Mouse (Mus musculus): ENCODE measurements at regions not wholly inside any gene's neighbourhood (a gene's known extent, or its start where the extent isn't known, plus 50 kb on each side); places are given as distances from the start of the nearest gene placed in this dataset.

GRCm38 (mm10) chr15:62179801-62180200, 1257.0 kb upstream of the A1bg start:
- TF ChIP-seq IRF4 (IDR thresholded peaks at IDR 0.05; ENCODE audit: low read depth, low read length) (no peak), RCOR1 (conservative IDR thresholded peaks at IDR 0.05; ENCODE audit: low read depth, low read length) (no peak), BHLHE40 (IDR thresholded peaks at IDR 0.05; ENCODE audit: low read depth, low read length) (no peak), JUN (IDR thresholded peaks at IDR 0.05; ENCODE audit: insufficient read depth, low read depth, low read length) (no peak), EP300 (IDR thresholded peaks at IDR 0.05; ENCODE audit: low read length) (no peak), MAZ (IDR thresholded peaks at IDR 0.05; ENCODE audit: low read depth, low read length) (no peak), ZKSCAN1 (IDR thresholded peaks at IDR 0.05; ENCODE audit: borderline replicate concordance, low read depth, low read length) (no peak), CTCF (conservative IDR thresholded peaks at IDR 0.05 in 1 of 2, IDR thresholded peaks at IDR 0.05 in 1 of 2; ENCODE audit: low read depth in 2 of 2, low read length in 2 of 2) (no peak), ZC3H11A (IDR thresholded peaks at IDR 0.05; ENCODE audit: low read depth, low read length) (no peak), ZMIZ1 (IDR thresholded peaks at IDR 0.05; ENCODE audit: low read depth, low read length) (no peak), NELFE (IDR thresholded peaks at IDR 0.05; ENCODE audit: low read depth, low read length) (no peak), USF2 (conservative IDR thresholded peaks at IDR 0.05; ENCODE audit: low read depth, low read length) (no peak), POLR2AphosphoS2 (IDR thresholded peaks at IDR 0.05; ENCODE audit: low read depth, low read length) (no peak), ZNF384 (IDR thresholded peaks at IDR 0.05; ENCODE audit: low read depth, low read length) (no peak), RAD21 (IDR thresholded peaks at IDR 0.05; ENCODE audit: low read depth, low read length) (no peak), MAFK (IDR thresholded peaks at IDR 0.05; ENCODE audit: insufficient replicate concordance, low read length) (no peak), MYC (IDR thresholded peaks at IDR 0.05; ENCODE audit: low read depth, low read length) (no peak), HCFC1 (IDR thresholded peaks at IDR 0.05; ENCODE audit: low read depth, low read length) (no peak)
- Histone ChIP-seq H3K4me3 (replicated peaks in 1 of 3; ENCODE audit: low read depth in 2 of 3, low read length in 2 of 3, poor library complexity in 1 of 3) (peak overlapping the region in 1 of 3 experiments; percentile 3), H3K79me2 (replicated peaks; ENCODE audit: control insufficient read depth, extremely low read depth, insufficient read depth, poor library complexity, severe bottlenecking) (peaks cover 73% of the 10 kb centered on the region), H3K4me2 (ENCODE audit: insufficient read depth, low read depth, poor library complexity, severe bottlenecking) (peak overlapping the region; percentile 8; the same call in 1 of the 2 replicates), H3K9ac (ENCODE audit: insufficient read depth, low read depth) (peak overlapping the region; percentile 39; the same call in 1 of the 2 replicates), H3K27ac (ENCODE audit: insufficient read depth, low read depth) (peak overlapping the region; percentile 71), H3K36me3 (replicated peaks in 1 of 2; ENCODE audit: control insufficient read depth in 1 of 2, insufficient read depth in 1 of 2, low read length in 1 of 2) (peaks cover 43 to 83% of the 10 kb centered on the region in 2 experiments), H3K27me3 (replicated peaks) (no peaks in the 10 kb centered on the region), H3K4me1 (ENCODE audit: control insufficient read depth in 1 of 2, insufficient read depth in 2 of 2) (peaks cover 61 to 95% of the 10 kb centered on the region in 2 experiments), H3K9me3 (replicated peaks; ENCODE audit: low read length) (no peaks in the 10 kb centered on the region)
- dilution Hi-C loops (cut with MboI; ENCODE audit: extremely low pct_ligation_motif_present, extremely low pct_unique_long_range_greater_than_20kb, low sequenced_read_pairs) (no loop called here), in situ Hi-C loops (cut with MboI; ENCODE audit: low pct_ligation_motif_present, low pct_unique_long_range_greater_than_20kb, low sequenced_read_pairs) (no loop called here)
- no peak for DNase-seq (ENCODE audit: extremely low read depth)

GRCm38 (mm10) chr15:62178568-62178967, 1255.8 kb upstream of the A1bg start:
- Histone ChIP-seq H3K9me3 (replicated peaks; ENCODE audit: low read length) (no peaks in the 10 kb centered on the region), H3K4me2 (ENCODE audit: insufficient read depth, low read depth, poor library complexity, severe bottlenecking) (no peak overlapping the region), H3K79me2 (replicated peaks; ENCODE audit: control insufficient read depth, extremely low read depth, insufficient read depth, poor library complexity, severe bottlenecking) (peaks cover 73% of the 10 kb centered on the region), H3K27me3 (replicated peaks) (no peaks in the 10 kb centered on the region), H3K4me3 (replicated peaks in 1 of 3; ENCODE audit: low read depth in 2 of 3, low read length in 2 of 3, poor library complexity in 1 of 3) (no peak overlapping the region), H3K27ac (ENCODE audit: insufficient read depth, low read depth) (peak overlapping the region; percentile 71), H3K4me1 (ENCODE audit: control insufficient read depth in 1 of 2, insufficient read depth in 2 of 2) (peaks cover 60 to 95% of the 10 kb centered on the region in 2 experiments), H3K9ac (ENCODE audit: insufficient read depth, low read depth) (peak overlapping the region; percentile 27), H3K36me3 (replicated peaks in 1 of 2; ENCODE audit: control insufficient read depth in 1 of 2, insufficient read depth in 1 of 2, low read length in 1 of 2) (peaks cover 44 to 83% of the 10 kb centered on the region in 2 experiments)
- dilution Hi-C loops (cut with MboI; ENCODE audit: extremely low pct_ligation_motif_present, extremely low pct_unique_long_range_greater_than_20kb, low sequenced_read_pairs) (no loop called here), in situ Hi-C loops (cut with MboI; ENCODE audit: low pct_ligation_motif_present, low pct_unique_long_range_greater_than_20kb, low sequenced_read_pairs) (no loop called here)
- DNase-seq (ENCODE audit: extremely low read depth), result no peak
- TF ChIP-seq MEF2A (IDR thresholded peaks at IDR 0.05; ENCODE audit: borderline replicate concordance, low read depth, low read length) (no peak), JUN (IDR thresholded peaks at IDR 0.05; ENCODE audit: insufficient read depth, low read depth, low read length) (no peak), NELFE (IDR thresholded peaks at IDR 0.05; ENCODE audit: low read depth, low read length) (no peak), ZNF384 (IDR thresholded peaks at IDR 0.05; ENCODE audit: low read depth, low read length) (no peak), IRF4 (IDR thresholded peaks at IDR 0.05; ENCODE audit: low read depth, low read length) (no peak), MAZ (IDR thresholded peaks at IDR 0.05; ENCODE audit: low read depth, low read length) (no peak), ELF1 (IDR thresholded peaks at IDR 0.05; ENCODE audit: low read depth, low read length) (no peak), JUND (conservative IDR thresholded peaks at IDR 0.05; ENCODE audit: low read depth, low read length) (no peak), POLR2A (IDR thresholded peaks at IDR 0.05; ENCODE audit: low read depth, low read length) (peak; percentile 46; the same call in 1 of the 2 replicates), CHD1 (IDR thresholded peaks at IDR 0.05; ENCODE audit: low read depth, low read length) (0 out of 2 replicates have a peak, but pooled peaks have one; percentile 36), BHLHE40 (IDR thresholded peaks at IDR 0.05; ENCODE audit: low read depth, low read length) (no peak), MXI1 (IDR thresholded peaks at IDR 0.05; ENCODE audit: low read depth, low read length) (no peak), TBP (conservative IDR thresholded peaks at IDR 0.05; ENCODE audit: low read depth, low read length) (no peak), USF2 (conservative IDR thresholded peaks at IDR 0.05; ENCODE audit: low read depth, low read length) (no peak), KAT2A (IDR thresholded peaks at IDR 0.05; ENCODE audit: insufficient replicate concordance, low read length) (no peak), RAD21 (IDR thresholded peaks at IDR 0.05; ENCODE audit: low read depth, low read length) (no peak), USF1 (IDR thresholded peaks at IDR 0.05; ENCODE audit: low read depth, low read length) (no peak), NRF1 (IDR thresholded peaks at IDR 0.05; ENCODE audit: low read depth, low read length) (no peak), CHD2 (IDR thresholded peaks at IDR 0.05; ENCODE audit: low read length) (no peak), E2F4 (IDR thresholded peaks at IDR 0.05; ENCODE audit: insufficient replicate concordance, low read depth, low read length) (no peak), GABPA (IDR thresholded peaks at IDR 0.05; ENCODE audit: insufficient replicate concordance, low read depth, low read length) (no peak), SMC3 (IDR thresholded peaks at IDR 0.05; ENCODE audit: low read depth, low read length) (no peak), SIN3A (IDR thresholded peaks at IDR 0.05; ENCODE audit: low read length) (no peak)
